Mouse (Mus musculus): ENCODE results near the gene Nfx1. TPM values are rescaled to one million over a fixed set of nuclear protein-coding genes. Genes with fewer than 3 reads are reported as not detected.

Nfx1 gene
- polyA plus RNA-seq, 1 experiment from 2014 or later: 96.9 TPM

GRCm38 (mm10) chr4:41051781-41052180, 81.1 kb downstream of the Nfx1 start:
- ATAC-seq (ENCODE audit: low FRiP score, low read depth): no peak
- Histone ChIP-seq H3K4me1 (peaks cover 3% of the 10 kb centered on the region; the same call in 1 of the 2 replicates), H3K9me3 (no peaks in the 10 kb centered on the region), H3K9ac (no peak overlapping the region), H3K36me3 (no peaks in the 10 kb centered on the region), H3K4me2 (replicated peaks) (no peak overlapping the region), H3K4me3 (no peak overlapping the region), H3K27ac (no peak overlapping the region), H3K27me3 (replicated peaks) (no peaks in the 10 kb centered on the region)
- 80% methylated on average over 7 of the region's 7 CpGs for WGBS

GRCm38 (mm10) chr4:41055111-41055510, 84.4 kb downstream of the Nfx1 start:
- no peaks in the 10 kb centered on the region for H3K9me3 ChIP-seq
- no peak overlapping the region for H3K9ac ChIP-seq
- H3K27me3 ChIP-seq (replicated peaks): no peaks in the 10 kb centered on the region
- H3K36me3 ChIP-seq: no peaks in the 10 kb centered on the region
- H3K4me3 ChIP-seq: no peak overlapping the region
- H3K27ac ChIP-seq: no peak overlapping the region
- no peak overlapping the region for H3K4me2 ChIP-seq (replicated peaks)
- 86% methylated on average over 13 of the region's 13 CpGs for WGBS
- H3K4me1 ChIP-seq: no peaks in the 10 kb centered on the region
- ATAC-seq (ENCODE audit: low FRiP score, low read depth): no peak

GRCm38 (mm10) chr4:41056253-41056652, 85.5 kb downstream of the Nfx1 start:
- Histone ChIP-seq H3K4me2 (replicated peaks) (no peak overlapping the region), H3K9ac (no peak overlapping the region), H3K27ac (no peak overlapping the region), H3K4me1 (no peaks in the 10 kb centered on the region), H3K27me3 (replicated peaks) (no peaks in the 10 kb centered on the region), H3K4me3 (no peak overlapping the region), H3K9me3 (no peaks in the 10 kb centered on the region), H3K36me3 (no peaks in the 10 kb centered on the region)
- 40% methylated on average over 1 of the region's 1 CpGs for WGBS
- no peak for ATAC-seq (ENCODE audit: low FRiP score, low read depth)

GRCm38 (mm10) chr4:41056742-41057332, 86.1 kb downstream of the Nfx1 start:
- Histone ChIP-seq H3K9ac (no peak overlapping the region), H3K27ac (no peak overlapping the region), H3K36me3 (no peaks in the 10 kb centered on the region), H3K4me3 (no peak overlapping the region), H3K27me3 (replicated peaks) (no peaks in the 10 kb centered on the region), H3K9me3 (no peaks in the 10 kb centered on the region), H3K4me1 (no peaks in the 10 kb centered on the region), H3K4me2 (replicated peaks) (no peak overlapping the region)
- WGBS: 67% methylated on average over 7 of the region's 7 CpGs
- ATAC-seq (ENCODE audit: low FRiP score, low read depth): no peak

GRCm38 (mm10) chr4:41057361-41057760, 86.7 kb downstream of the Nfx1 start:
- Histone ChIP-seq H3K36me3 (no peaks in the 10 kb centered on the region), H3K27me3 (replicated peaks) (no peaks in the 10 kb centered on the region), H3K4me2 (replicated peaks) (no peak overlapping the region), H3K9ac (no peak overlapping the region), H3K27ac (no peak overlapping the region), H3K9me3 (no peaks in the 10 kb centered on the region), H3K4me3 (no peak overlapping the region), H3K4me1 (no peaks in the 10 kb centered on the region)
- no peak for ATAC-seq (ENCODE audit: low FRiP score, low read depth)
- WGBS: 77% methylated on average over 8 of the region's 9 CpGs

GRCm38 (mm10) chr4:41063351-41063750, 92.6 kb downstream of the Nfx1 start:
- H3K27ac ChIP-seq: no peak overlapping the region
- H3K9me3 ChIP-seq: no peaks in the 10 kb centered on the region
- no peak overlapping the region for H3K9ac ChIP-seq
- H3K27me3 ChIP-seq (replicated peaks): no peaks in the 10 kb centered on the region; the same call in 1 of the 2 replicates
- H3K36me3 ChIP-seq: no peaks in the 10 kb centered on the region
- WGBS: 66% methylated on average over 3 of the region's 3 CpGs
- H3K4me1 ChIP-seq: no peaks in the 10 kb centered on the region
- H3K4me2 ChIP-seq (replicated peaks): no peak overlapping the region
- no peak for ATAC-seq (ENCODE audit: low FRiP score, low read depth)
- no peak overlapping the region for H3K4me3 ChIP-seq

GRCm38 (mm10) chr4:41063894-41064673, 93.4 kb downstream of the Nfx1 start:
- H3K27me3 ChIP-seq (replicated peaks): no peaks in the 10 kb centered on the region; the same call in 1 of the 2 replicates
- H3K9me3 ChIP-seq: no peaks in the 10 kb centered on the region
- H3K4me2 ChIP-seq (replicated peaks): no peak overlapping the region
- no peak overlapping the region for H3K27ac ChIP-seq
- WGBS: 22% methylated on average over 16 of the region's 16 CpGs
- no peak for ATAC-seq (ENCODE audit: low FRiP score, low read depth)
- no peaks in the 10 kb centered on the region for H3K36me3 ChIP-seq
- no peak overlapping the region for H3K4me3 ChIP-seq
- H3K9ac ChIP-seq: no peak overlapping the region
- no peaks in the 10 kb centered on the region for H3K4me1 ChIP-seq

GRCm38 (mm10) chr4:41065196-41065595, 94.5 kb downstream of the Nfx1 start:
- no peaks in the 10 kb centered on the region for H3K9me3 ChIP-seq
- no peaks in the 10 kb centered on the region for H3K4me1 ChIP-seq
- H3K27me3 ChIP-seq (replicated peaks): no peaks in the 10 kb centered on the region; the same call in 1 of the 2 replicates
- no peak overlapping the region for H3K9ac ChIP-seq
- 91% methylated on average over 4 of the region's 4 CpGs for WGBS
- H3K36me3 ChIP-seq: no peaks in the 10 kb centered on the region
- no peak overlapping the region for H3K4me3 ChIP-seq
- H3K4me2 ChIP-seq (replicated peaks): no peak overlapping the region
- H3K27ac ChIP-seq: no peak overlapping the region
- ATAC-seq (ENCODE audit: low FRiP score, low read depth): no peak

GRCm38 (mm10) chr4:41071500-41072429, 101.1 kb downstream of the Nfx1 start:
- Histone ChIP-seq H3K4me3 (no peak overlapping the region), H3K9ac (no peak overlapping the region), H3K4me2 (replicated peaks) (no peak overlapping the region), H3K27me3 (replicated peaks) (no peaks in the 10 kb centered on the region), H3K9me3 (no peaks in the 10 kb centered on the region), H3K27ac (no peak overlapping the region), H3K4me1 (no peaks in the 10 kb centered on the region), H3K36me3 (no peaks in the 10 kb centered on the region)
- ATAC-seq (ENCODE audit: low FRiP score, low read depth): no peak
- WGBS: 80% methylated on average over 14 of the region's 14 CpGs

GRCm38 (mm10) chr4:41073008-41073817, 102.5 kb downstream of the Nfx1 start:
- Histone ChIP-seq H3K27me3 (replicated peaks) (no peaks in the 10 kb centered on the region), H3K27ac (no peak overlapping the region), H3K4me2 (replicated peaks) (no peak overlapping the region), H3K4me3 (no peak overlapping the region), H3K4me1 (no peaks in the 10 kb centered on the region), H3K9me3 (no peaks in the 10 kb centered on the region), H3K9ac (no peak overlapping the region), H3K36me3 (no peaks in the 10 kb centered on the region)
- 80% methylated on average over 12 of the region's 12 CpGs for WGBS
- no peak for ATAC-seq (ENCODE audit: low FRiP score, low read depth)

GRCm38 (mm10) chr4:41074461-41074860, 103.8 kb downstream of the Nfx1 start:
- H3K4me1 ChIP-seq: no peaks in the 10 kb centered on the region
- no peak overlapping the region for H3K27ac ChIP-seq
- H3K36me3 ChIP-seq: no peaks in the 10 kb centered on the region
- H3K4me2 ChIP-seq (replicated peaks): no peak overlapping the region
- no peaks in the 10 kb centered on the region for H3K27me3 ChIP-seq (replicated peaks)
- 84% methylated on average over 6 of the region's 6 CpGs for WGBS
- H3K9ac ChIP-seq: no peak overlapping the region
- no peak for ATAC-seq (ENCODE audit: low FRiP score, low read depth)
- H3K4me3 ChIP-seq: no peak overlapping the region
- H3K9me3 ChIP-seq: no peaks in the 10 kb centered on the region
